Mouse (Mus musculus): Measurements from ENCODE around the gene Asnsd1. TPM values are rescaled to one million over a fixed set of nuclear protein-coding genes. Genes with fewer than 3 reads are reported as not detected.

Asnsd1 gene
- polyA plus RNA-seq, 1 experiment from 2014 or later: 59.8 TPM

- H3K9me3 ChIP-seq (ENCODE audit: control insufficient read depth, low read length): no peaks in the 10 kb centered on the region
- H3K4me2 ChIP-seq (ENCODE audit: low read depth, low read length): peak within 1 kb of the TSS; percentile 65
- peak; percentile 100 for ATAC-seq (ENCODE audit: low read depth)
- H3K27me3 ChIP-seq (ENCODE audit: control insufficient read depth, insufficient read depth, low read depth, low read length): no peaks in the 10 kb centered on the region
- peak within 1 kb of the TSS; percentile 91 for H3K27ac ChIP-seq (ENCODE audit: low read length)
- peak within 1 kb of the TSS; percentile 71 for H3K9ac ChIP-seq (ENCODE audit: low read length)
- peak within 1 kb of the TSS; percentile 76 for H3K4me3 ChIP-seq (ENCODE audit: low read length)
- whole genome bisulfite sequencing: under 1% methylated on average over 59 of the region's 66 CpGs
- no peaks in the 10 kb centered on the region; the same call in 1 of the 2 replicates for H3K36me3 ChIP-seq (ENCODE audit: control insufficient read depth, insufficient read depth, low read length)
- peaks cover 3% of the 10 kb centered on the region; the same call in 1 of the 2 replicates for H3K4me1 ChIP-seq (replicated peaks; ENCODE audit: control insufficient read depth, insufficient read depth, low read length)
These were observed 55.8 kb downstream of the Asnsd1 start, which contains the start of the genes Pms1, Ormdl1 and Gm28778 for GRCm38 (mm10) chr1:53296581-53297383. Gene Pms1, minus strand, starts transcription at chr1:53297018. Gene Ormdl1, plus strand, starts transcription at chr1:53297095. Gene Gm28778, plus strand, starts transcription at chr1:53297111.

Other genes with a start within 250 kb of the Asnsd1 start
- not detected in 2 replicates for gene 1700019A02Rik, start 165.1 kb downstream of the Asnsd1 start, polyA plus RNA-seq (2015; fragmentation: Nextera tagmentation; extraction: Ambion mirVana)
- 15.6 and 15.9 TPM in 2 replicates for gene Pms1, start 55.7 kb downstream of the Asnsd1 start, polyA plus RNA-seq (2015; fragmentation: Nextera tagmentation; extraction: Ambion mirVana)
- gene Ormdl1, start 55.7 kb downstream of the Asnsd1 start, polyA plus RNA-seq (2015; fragmentation: Nextera tagmentation; extraction: Ambion mirVana): 37.8 and 38.4 TPM in 2 replicates
- gene Gm28778, start 55.6 kb downstream of the Asnsd1 start, polyA plus RNA-seq (2015; fragmentation: Nextera tagmentation; extraction: Ambion mirVana): not detected in 2 replicates
- gene Osgepl1, start 39.1 kb downstream of the Asnsd1 start, polyA plus RNA-seq (2015; fragmentation: Nextera tagmentation; extraction: Ambion mirVana): 21.4 and 22.4 TPM in 2 replicates
- 3.1 TPM in 1 of 2 replicates, not detected in the other for gene Asdurf, start 133 bp downstream of the Asnsd1 start, polyA plus RNA-seq (2015; fragmentation: Nextera tagmentation; extraction: Ambion mirVana)
- 0.87 and 1.1 TPM in 2 replicates for gene Gm28551, start 85 bp downstream of the Asnsd1 start, polyA plus RNA-seq (2015; fragmentation: Nextera tagmentation; extraction: Ambion mirVana)

All from lung, embryonic 16.5 days (tissue).